Mouse (Mus musculus) erythroblast, embryonic 14.5 days (primary cell): ENCODE results near the gene Erf.

Experiments used
- GATA1 ChIP-seq: IDR thresholded peaks from 2 replicates; pipeline ENCODE4 v1.6.1; 2012; ENCODE audit warnings: low read length, inconsistent platforms, mixed read lengths
- TAL1 ChIP-seq: IDR thresholded peaks from 3 replicates; pipeline ENCODE4 v1.6.1; 2012; ENCODE audit warnings: low read length, inconsistent platforms, mixed read lengths

- no peak for TF ChIP-seq GATA1
- no peak for TF ChIP-seq TAL1
Observed at GRCm38 (mm10) chr7:25297454-25298325, 47.1 kb upstream of the Erf start, which contains the start of gene Pafah1b3.
